Mouse (Mus musculus) stomach, postnatal 0 days (tissue): ENCODE measurements around the gene Zfp428.

Source experiments
- CTCF ChIP-seq: IDR thresholded peaks from 2 replicates; pipeline ENCODE4 v1.5.1; 2016; ENCODE audit warnings: antibody characterized with exemption, low read depth, mild to moderate bottlenecking, moderate library complexity
- EP300 ChIP-seq: optimal IDR thresholded peaks from 2 replicates; pipeline ENCODE3; 2016; ENCODE audit warnings: antibody characterized with exemption

DNA sequence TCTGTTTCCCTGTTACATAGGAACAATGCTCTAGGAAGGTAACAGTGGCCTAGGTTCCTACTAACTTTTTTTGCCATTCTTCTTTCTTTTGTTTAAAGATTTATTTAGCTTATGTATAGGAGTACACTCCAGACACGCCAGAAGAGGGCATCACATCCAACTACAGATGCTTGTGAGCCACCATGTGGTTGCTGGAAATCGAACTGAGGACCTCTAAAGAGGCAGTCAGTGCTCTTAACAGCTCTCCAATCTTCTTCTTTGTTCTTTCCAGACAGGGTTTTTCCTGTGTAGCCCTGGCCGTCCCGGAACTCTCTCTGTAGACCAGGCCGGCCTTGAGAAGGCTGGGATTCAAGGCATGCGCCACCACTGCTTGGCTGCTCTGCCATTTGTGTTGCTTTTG is 18.2 kb downstream of the Zfp428 start:
- TF ChIP-seq EP300 (no peak), CTCF (peak; percentile 35; the same call in 1 of the 2 replicates)
